Mouse (Mus musculus) heart, embryonic 16.5 days (tissue): Measurements from ENCODE around the gene Galnt10. TPM values are rescaled to one million over a fixed set of nuclear protein-coding genes. Genes with fewer than 3 reads are reported as not detected.

Source experiments
- ATAC-seq: fragments of 200-750 bp; cut with Nextera tagmentation; replicated peaks from 2 replicates; pipeline ENCODE4 v1.8.0; 2017; ENCODE audit warnings: moderate number of reproducible peaks; ENCODE audit not compliant: insufficient read depth, low FRiP score; ENCODE audit errors: extremely low read depth
- H3K27ac ChIP-seq: fragments of 300-500 bp; sonication (generic); 2 replicates; pipeline ENCODE4 v1.5.1; 2014; ENCODE audit warnings: mild to moderate bottlenecking, low read length, control low read depth, moderate library complexity
- H3K27me3 ChIP-seq: fragments of 300-500 bp; sonication (generic); 2 replicates; pipeline ENCODE4 v1.6.1; 2014; ENCODE audit warnings: low read length, mixed read lengths; ENCODE audit not compliant: control insufficient read depth, insufficient read depth
- H3K36me3 ChIP-seq: fragments of 300-500 bp; sonication (generic); 2 replicates; pipeline ENCODE4 v1.6.1; 2014; ENCODE audit not compliant: control insufficient read depth, insufficient read depth
- H3K4me1 ChIP-seq: fragments of 300-500 bp; sonication (generic); 2 replicates; pipeline ENCODE4 v1.6.1; 2014; ENCODE audit warnings: low read length, mixed read lengths; ENCODE audit not compliant: control insufficient read depth, insufficient read depth
- H3K4me2 ChIP-seq: fragments of 300-500 bp; sonication (generic); 2 replicates; pipeline ENCODE4 v1.6.1; 2014; ENCODE audit warnings: low read depth, mild to moderate bottlenecking, control low read depth, low read length
- H3K4me3 ChIP-seq: fragments of 300-500 bp; sonication (generic); 2 replicates; pipeline ENCODE4 v1.5.1; 2014; ENCODE audit warnings: mild to moderate bottlenecking, control low read depth, low read length
- H3K9ac ChIP-seq: fragments of 300-500 bp; sonication (generic); 2 replicates; pipeline ENCODE4 v1.6.1; 2014; ENCODE audit warnings: low read length, control low read depth
- H3K9me3 ChIP-seq: fragments of 300-500 bp; sonication (generic); replicated peaks from 2 replicates; pipeline ENCODE4 v1.6.1; 2016; ENCODE audit warnings: low read length; ENCODE audit not compliant: control insufficient read depth
- WGBS: fragments of 180-500 bp; shearing (Covaris S2); extraction: QIAGEN DNeasy Blood & Tissue Kit; methylation state at CpG from one replicate; pipeline ENCODE4 v1.1.7; 2014; 5-methylcytosine and 5-hydroxymethylcytosine counted together
- polyA plus RNA-seq: library from polyadenylated mRNA; unstranded; fragments of >200 nt; fragmentation: Nextera tagmentation; extraction: Ambion mirVana; gene quantifications from 2 replicates; pipeline ENCODE4 v1.2.1, GENCODE M21; 2015

The Galnt10 gene
- polyA plus RNA-seq, 1 experiment from 2014 or later: 9.3 TPM

- H3K4me2 ChIP-seq: no peak overlapping the region
- no peaks in the 10 kb centered on the region for H3K27me3 ChIP-seq
- H3K9me3 ChIP-seq: no peaks in the 10 kb centered on the region
- H3K4me3 ChIP-seq: no peak overlapping the region
- H3K36me3 ChIP-seq: no peaks in the 10 kb centered on the region
- peaks cover 2% of the 10 kb centered on the region; the same call in 1 of the 2 replicates for H3K4me1 ChIP-seq
- H3K27ac ChIP-seq: no peak overlapping the region
- no peak; the same call in 1 of the 2 replicates for ATAC-seq
- WGBS: 34% methylated on average over 13 of the region's 13 CpGs
- no peak overlapping the region for H3K9ac ChIP-seq
Measured at GRCm38 (mm10) chr11:57773479-57773878, 128.2 kb downstream of the Galnt10 start.

- 32% methylated on average over 4 of the region's 4 CpGs for WGBS
- Histone ChIP-seq H3K27ac (no peak overlapping the region), H3K27me3 (no peaks in the 10 kb centered on the region), H3K9me3 (no peaks in the 10 kb centered on the region), H3K4me3 (no peak overlapping the region), H3K4me2 (no peak overlapping the region), H3K4me1 (peaks cover 2% of the 10 kb centered on the region; the same call in 1 of the 2 replicates), H3K36me3 (no peaks in the 10 kb centered on the region), H3K9ac (no peak overlapping the region)
- ATAC-seq: no peak
Measured at GRCm38 (mm10) chr11:57773936-57774335, 128.7 kb downstream of the Galnt10 start.

- 68% methylated on average over 6 of the region's 6 CpGs for WGBS
- H3K9ac ChIP-seq: no peak overlapping the region
Measured at GRCm38 (mm10) chr11:57775868-57776267, 130.6 kb downstream of the Galnt10 start.

GRCm38 (mm10) chr11:57776546-57776945 is 131.3 kb downstream of the Galnt10 start:
- H3K4me2 ChIP-seq: no peak overlapping the region
- H3K4me1 ChIP-seq: peaks cover 2% of the 10 kb centered on the region; the same call in 1 of the 2 replicates
- WGBS: 92% methylated on average over 3 of the region's 3 CpGs
- H3K36me3 ChIP-seq: no peaks in the 10 kb centered on the region
- H3K9me3 ChIP-seq: no peaks in the 10 kb centered on the region
- H3K9ac ChIP-seq: no peak overlapping the region
- no peak overlapping the region for H3K27ac ChIP-seq
- H3K4me3 ChIP-seq: no peak overlapping the region
- no peak for ATAC-seq
- no peaks in the 10 kb centered on the region for H3K27me3 ChIP-seq

More at GRCm38 (mm10) chr11:57775868-57776267, 130.6 kb downstream of the Galnt10 start:
- no peak for ATAC-seq
- Histone ChIP-seq H3K36me3 (no peaks in the 10 kb centered on the region), H3K4me3 (no peak overlapping the region), H3K4me2 (no peak overlapping the region), H3K27ac (no peak overlapping the region), H3K27me3 (no peaks in the 10 kb centered on the region), H3K4me1 (peaks cover 2% of the 10 kb centered on the region; the same call in 1 of the 2 replicates), H3K9me3 (no peaks in the 10 kb centered on the region)

- no peak overlapping the region for H3K9ac ChIP-seq
- no peak overlapping the region for H3K4me2 ChIP-seq
- H3K36me3 ChIP-seq: no peaks in the 10 kb centered on the region
- WGBS: 21% methylated on average over 5 of the region's 5 CpGs
- 0 out of 2 replicates have a peak, but pooled peaks have one; percentile 39 for ATAC-seq
- H3K27ac ChIP-seq: no peak overlapping the region
- peaks cover under 1% of the 10 kb centered on the region; the same call in 1 of the 2 replicates for H3K4me1 ChIP-seq
- H3K9me3 ChIP-seq: no peaks in the 10 kb centered on the region
- H3K27me3 ChIP-seq: no peaks in the 10 kb centered on the region
- H3K4me3 ChIP-seq: no peak overlapping the region
Measured at GRCm38 (mm10) chr11:57778349-57778748, 133.1 kb downstream of the Galnt10 start.

- no peak overlapping the region for H3K27ac ChIP-seq
- ATAC-seq: no peak
- no peaks in the 10 kb centered on the region for H3K9me3 ChIP-seq
- H3K27me3 ChIP-seq: no peaks in the 10 kb centered on the region
- H3K4me3 ChIP-seq: no peak overlapping the region
- H3K4me2 ChIP-seq: no peak overlapping the region
- WGBS: 88% methylated on average over 14 of the region's 14 CpGs
- H3K4me1 ChIP-seq: no peaks in the 10 kb centered on the region
- H3K9ac ChIP-seq: no peak overlapping the region
- no peaks in the 10 kb centered on the region for H3K36me3 ChIP-seq
Measured at GRCm38 (mm10) chr11:57779824-57780223, 134.6 kb downstream of the Galnt10 start.

GRCm38 (mm10) chr11:57786616-57787418 is 141.6 kb downstream of the Galnt10 start:
- Histone ChIP-seq H3K27me3 (no peaks in the 10 kb centered on the region), H3K9me3 (no peaks in the 10 kb centered on the region), H3K4me1 (no peaks in the 10 kb centered on the region; the same call in 1 of the 2 replicates), H3K4me3 (no peak overlapping the region), H3K36me3 (no peaks in the 10 kb centered on the region), H3K4me2 (no peak overlapping the region), H3K27ac (no peak overlapping the region), H3K9ac (no peak overlapping the region)
- ATAC-seq: no peak
- WGBS: 49% methylated on average over 18 of the region's 18 CpGs

GRCm38 (mm10) chr11:57787913-57788312 is 142.7 kb downstream of the Galnt10 start:
- Histone ChIP-seq H3K27me3 (no peaks in the 10 kb centered on the region), H3K27ac (no peak overlapping the region), H3K4me3 (no peak overlapping the region), H3K4me1 (no peaks in the 10 kb centered on the region; the same call in 1 of the 2 replicates), H3K9me3 (no peaks in the 10 kb centered on the region), H3K4me2 (no peak overlapping the region), H3K9ac (no peak overlapping the region), H3K36me3 (no peaks in the 10 kb centered on the region)
- WGBS: 37% methylated on average over 3 of the region's 3 CpGs
- no peak for ATAC-seq

GRCm38 (mm10) chr11:57790866-57791535 is 145.8 kb downstream of the Galnt10 start:
- Histone ChIP-seq H3K27me3 (no peaks in the 10 kb centered on the region), H3K27ac (no peak overlapping the region), H3K9ac (no peak overlapping the region), H3K9me3 (no peaks in the 10 kb centered on the region), H3K4me3 (no peak overlapping the region), H3K36me3 (no peaks in the 10 kb centered on the region), H3K4me2 (peak overlapping the region; percentile 3; the same call in 1 of the 2 replicates), H3K4me1 (peaks cover 3% of the 10 kb centered on the region; the same call in 1 of the 2 replicates)
- no peak for ATAC-seq
- 29% methylated on average over 21 of the region's 21 CpGs for WGBS
